Mouse (Mus musculus): ENCODE results near the gene Mmp25. TPM values are rescaled to one million over a fixed set of nuclear protein-coding genes. Genes with fewer than 3 reads are reported as not detected.

Mmp25 gene
- polyA plus RNA-seq, 1 experiment from 2014 or later: 0.66 TPM

GRCm38 (mm10) chr17:23670516-23671074 is 25.5 kb upstream of the Mmp25 start:
- Histone ChIP-seq H3K27me3 (ENCODE audit: insufficient read depth, low read length) (no peaks in the 10 kb centered on the region), H3K4me1 (replicated peaks; ENCODE audit: insufficient read depth, low read length) (peaks cover 13% of the 10 kb centered on the region), H3K36me3 (ENCODE audit: insufficient read depth, low read length) (peaks cover 27% of the 10 kb centered on the region; the same call in 1 of the 2 replicates), H3K4me2 (ENCODE audit: low read length) (no peak overlapping the region), H3K9ac (ENCODE audit: low read depth, low read length) (no peak overlapping the region), H3K4me3 (replicated peaks; ENCODE audit: low read depth, low read length) (no peak overlapping the region), H3K9me3 (replicated peaks; ENCODE audit: low read length) (no peaks in the 10 kb centered on the region), H3K27ac (no peak overlapping the region)
- no peak for ATAC-seq (replicated peaks; ENCODE audit: low FRiP score, low read depth)
- TF ChIP-seq CTCF (IDR thresholded peaks at IDR 0.05; ENCODE audit: low read depth): no peak
- WGBS: 86% methylated on average over 7 of the region's 7 CpGs
- DNase-seq (ENCODE audit: low spot score): no peak

GRCm38 (mm10) chr17:23665511-23665910 is 20.4 kb upstream of the Mmp25 start:
- no peaks in the 10 kb centered on the region for H3K9me3 ChIP-seq (replicated peaks; ENCODE audit: low read length)
- H3K9ac ChIP-seq (ENCODE audit: low read depth, low read length): no peak overlapping the region
- TF ChIP-seq CTCF (IDR thresholded peaks at IDR 0.05; ENCODE audit: low read depth): no peak
- H3K36me3 ChIP-seq (ENCODE audit: insufficient read depth, low read length): peaks cover 27% of the 10 kb centered on the region; the same call in 1 of the 2 replicates
- no peak overlapping the region for H3K4me2 ChIP-seq (ENCODE audit: low read length)
- no peak overlapping the region for H3K27ac ChIP-seq
- peaks cover 5% of the 10 kb centered on the region; the same call in 1 of the 2 replicates for H3K4me1 ChIP-seq (replicated peaks; ENCODE audit: insufficient read depth, low read length)
- H3K4me3 ChIP-seq (replicated peaks; ENCODE audit: low read depth, low read length): no peak overlapping the region
- DNase-seq (ENCODE audit: low spot score): no peak
- ATAC-seq (replicated peaks; ENCODE audit: low FRiP score, low read depth): no peak
- H3K27me3 ChIP-seq (ENCODE audit: insufficient read depth, low read length): peaks cover 10% of the 10 kb centered on the region
- WGBS: 84% methylated on average over 14 of the region's 14 CpGs

GRCm38 (mm10) chr17:23664556-23665021 is 19.5 kb upstream of the Mmp25 start:
- 13% methylated on average over 5 of the region's 5 CpGs for WGBS
- peak; percentile 83 for TF ChIP-seq CTCF (IDR thresholded peaks at IDR 0.05; ENCODE audit: low read depth)
- no peak overlapping the region for H3K4me3 ChIP-seq (replicated peaks; ENCODE audit: low read depth, low read length)
- DNase-seq (ENCODE audit: low spot score) (peak; percentile 75), ATAC-seq (replicated peaks; ENCODE audit: low FRiP score, low read depth) (no peak; the same call in 1 of the 2 replicates)
- no peak overlapping the region for H3K4me2 ChIP-seq (ENCODE audit: low read length)
- no peak overlapping the region for H3K27ac ChIP-seq
- H3K9ac ChIP-seq (ENCODE audit: low read depth, low read length): no peak overlapping the region
- H3K27me3 ChIP-seq (ENCODE audit: insufficient read depth, low read length): peaks cover 17% of the 10 kb centered on the region
- H3K4me1 ChIP-seq (replicated peaks; ENCODE audit: insufficient read depth, low read length): peaks cover 6% of the 10 kb centered on the region; the same call in 1 of the 2 replicates
- H3K36me3 ChIP-seq (ENCODE audit: insufficient read depth, low read length): peaks cover 20% of the 10 kb centered on the region; the same call in 1 of the 2 replicates
- H3K9me3 ChIP-seq (replicated peaks; ENCODE audit: low read length): no peaks in the 10 kb centered on the region

GRCm38 (mm10) chr17:23661526-23661925 is 16.4 kb upstream of the Mmp25 start:
- H3K27me3 ChIP-seq (ENCODE audit: insufficient read depth, low read length): peaks cover 17% of the 10 kb centered on the region
- TF ChIP-seq CTCF (IDR thresholded peaks at IDR 0.05; ENCODE audit: low read depth): peak; percentile 69
- H3K36me3 ChIP-seq (ENCODE audit: insufficient read depth, low read length): peaks cover 3% of the 10 kb centered on the region; the same call in 1 of the 2 replicates
- H3K4me2 ChIP-seq (ENCODE audit: low read length): no peak overlapping the region
- H3K4me1 ChIP-seq (replicated peaks; ENCODE audit: insufficient read depth, low read length): peaks cover 6% of the 10 kb centered on the region; the same call in 1 of the 2 replicates
- H3K9me3 ChIP-seq (replicated peaks; ENCODE audit: low read length): no peaks in the 10 kb centered on the region
- DNase-seq (ENCODE audit: low spot score): no peak
- H3K27ac ChIP-seq: no peak overlapping the region
- no peak; the same call in 1 of the 2 replicates for ATAC-seq (replicated peaks; ENCODE audit: low FRiP score, low read depth)
- no peak overlapping the region for H3K9ac ChIP-seq (ENCODE audit: low read depth, low read length)
- no peak overlapping the region for H3K4me3 ChIP-seq (replicated peaks; ENCODE audit: low read depth, low read length)
- under 1% methylated on average over 9 of the region's 9 CpGs for WGBS

- 2% methylated on average over 14 of the region's 14 CpGs for WGBS
- peak overlapping the region; percentile 35; the same call in 1 of the 2 replicates for H3K9ac ChIP-seq (ENCODE audit: low read depth, low read length)
- ATAC-seq (replicated peaks; ENCODE audit: low FRiP score, low read depth): no peak; the same call in 1 of the 2 replicates
Observed at GRCm38 (mm10) chr17:23660876-23661200, 15.8 kb upstream of the Mmp25 start.

GRCm38 (mm10) chr17:23660117-23660875 is 15.2 kb upstream of the Mmp25 start, which contains the start of gene Bicdl2:
Bicdl2 (plus strand) TSS chr17:23660506.
- peak; percentile 87 for TF ChIP-seq CTCF (IDR thresholded peaks at IDR 0.05; ENCODE audit: low read depth)
- peak within 1 kb of the TSS; percentile 57 for H3K4me2 ChIP-seq (ENCODE audit: low read length)
- peak within 1 kb of the TSS; percentile 36 for H3K4me3 ChIP-seq (replicated peaks; ENCODE audit: low read depth, low read length)
- 2% methylated on average over 27 of the region's 27 CpGs for WGBS
- no peaks in the 10 kb centered on the region for H3K9me3 ChIP-seq (replicated peaks; ENCODE audit: low read length)
- H3K27me3 ChIP-seq (ENCODE audit: insufficient read depth, low read length): peaks cover 17% of the 10 kb centered on the region
- peak within 1 kb of the TSS; percentile 35; the same call in 1 of the 2 replicates for H3K9ac ChIP-seq (ENCODE audit: low read depth, low read length)
- no peak within 1 kb of the TSS for H3K27ac ChIP-seq
- DNase-seq (ENCODE audit: low spot score): no peak
- ATAC-seq (replicated peaks; ENCODE audit: low FRiP score, low read depth): peak; percentile 34
- no peaks in the 10 kb centered on the region for H3K36me3 ChIP-seq (ENCODE audit: insufficient read depth, low read length)
- peaks cover 6% of the 10 kb centered on the region; the same call in 1 of the 2 replicates for H3K4me1 ChIP-seq (replicated peaks; ENCODE audit: insufficient read depth, low read length)

More at GRCm38 (mm10) chr17:23660876-23661200, 15.8 kb upstream of the Mmp25 start:
- Histone ChIP-seq H3K4me1 (replicated peaks; ENCODE audit: insufficient read depth, low read length) (peaks cover 6% of the 10 kb centered on the region; the same call in 1 of the 2 replicates), H3K4me3 (replicated peaks; ENCODE audit: low read depth, low read length) (peak overlapping the region; percentile 36), H3K36me3 (ENCODE audit: insufficient read depth, low read length) (no peaks in the 10 kb centered on the region), H3K27me3 (ENCODE audit: insufficient read depth, low read length) (peaks cover 17% of the 10 kb centered on the region), H3K9me3 (replicated peaks; ENCODE audit: low read length) (no peaks in the 10 kb centered on the region), H3K27ac (no peak overlapping the region), H3K4me2 (ENCODE audit: low read length) (peak overlapping the region; percentile 57)
- no peak for TF ChIP-seq CTCF (IDR thresholded peaks at IDR 0.05; ENCODE audit: low read depth)
- no peak for DNase-seq (ENCODE audit: low spot score)
